Mouse (Mus musculus) ovary, postnatal 10 days (tissue): ENCODE data around the gene Adamts9.

Source experiments
- DNase-seq: peaks from one replicate; pipeline ENCODE4 v3.0.0; 2022; ENCODE audit warnings: low spot score

The Adamts9 gene

GRCm38 (mm10) chr6:92860285-92860912 is 82.9 kb downstream of the Adamts9 start:
- no peak for DNase-seq

DNA sequence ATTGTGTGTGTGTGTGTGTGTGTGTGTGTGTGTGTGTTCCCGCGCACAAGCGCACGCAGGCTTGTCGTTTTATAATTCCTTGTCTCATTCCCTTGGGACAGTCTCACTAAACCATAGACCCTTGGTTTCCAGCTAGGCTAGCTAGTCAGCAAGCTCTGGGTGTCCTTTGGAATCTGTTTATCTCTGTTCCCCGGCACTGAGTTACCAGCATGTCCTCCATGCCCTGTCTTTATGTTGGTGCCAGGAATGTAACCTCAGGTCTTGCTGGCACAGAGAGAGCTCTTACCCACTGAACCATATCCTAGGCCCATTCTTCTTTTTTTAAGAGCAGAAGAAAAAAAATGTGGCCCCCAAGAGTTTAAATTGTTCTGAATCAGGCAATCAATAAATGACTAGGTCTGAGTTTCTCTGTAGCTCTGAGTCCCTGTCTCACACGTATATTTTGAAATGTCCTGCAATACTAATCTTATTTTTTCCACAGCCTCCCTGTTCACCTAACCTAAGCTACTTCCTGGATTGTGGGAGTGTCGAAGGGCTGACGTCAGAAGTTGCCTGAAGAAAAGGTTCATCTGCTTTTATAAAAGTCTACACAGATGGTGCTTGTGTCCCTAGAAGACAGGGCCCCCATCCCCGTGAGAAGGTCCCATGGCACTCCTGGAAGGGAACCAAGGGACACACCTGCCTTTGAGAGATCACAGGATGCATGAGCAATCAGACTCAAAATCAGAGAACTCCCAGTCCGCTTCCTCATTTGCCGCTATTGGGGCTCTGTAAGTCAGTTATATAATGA is 84.4 kb downstream of the Adamts9 start:
- no peak for DNase-seq

DNA sequence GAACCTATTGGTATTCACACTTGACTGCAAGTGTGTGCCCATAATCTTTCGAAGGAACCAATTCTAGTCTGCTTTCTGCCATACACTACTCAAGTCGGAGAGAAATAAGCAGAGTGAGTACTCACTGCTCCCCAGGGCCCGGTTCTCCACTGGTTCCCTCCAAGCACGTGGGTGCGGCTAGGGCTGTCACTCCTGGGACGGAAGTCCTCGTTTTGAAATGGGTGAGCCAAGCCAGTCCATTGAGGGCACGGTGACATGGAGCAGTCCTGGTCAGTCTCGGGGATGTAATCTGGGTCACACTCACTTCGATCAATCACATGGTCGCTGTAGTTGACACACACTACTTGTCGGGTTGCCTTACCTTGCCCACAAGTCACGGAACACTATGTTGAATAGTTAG is 85.5 kb downstream of the Adamts9 start:
- no peak for DNase-seq

GRCm38 (mm10) chr6:92854873-92855272 is 88.4 kb downstream of the Adamts9 start:
- DNase-seq: no peak

GRCm38 (mm10) chr6:92850250-92850649 is 93.0 kb downstream of the Adamts9 start:
- DNase-seq: peak; percentile 18

GRCm38 (mm10) chr6:92849208-92849607 is 94.1 kb downstream of the Adamts9 start:
- no peak for DNase-seq

- DNase-seq: no peak
Measured at GRCm38 (mm10) chr6:92846614-92847013, 96.7 kb downstream of the Adamts9 start.

DNA sequence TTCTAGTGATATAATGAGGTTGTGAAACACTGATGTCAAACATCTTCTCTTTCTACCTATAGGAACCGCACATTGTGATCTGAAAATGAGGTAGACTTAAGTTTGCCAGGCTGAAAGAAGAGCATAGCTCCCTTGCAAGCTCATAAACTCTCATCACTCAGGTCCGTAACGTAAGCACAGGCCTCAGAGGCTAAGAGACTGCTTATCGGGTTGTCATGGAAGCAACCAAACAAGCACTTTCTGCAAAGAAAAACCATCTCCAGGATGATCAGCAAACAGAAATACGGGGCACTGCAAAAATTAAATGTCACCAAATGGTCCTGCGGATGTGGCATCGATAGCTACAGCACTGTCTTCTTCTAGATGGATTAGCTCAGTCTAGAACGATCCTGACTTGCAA is 97.4 kb downstream of the Adamts9 start:
- no peak for DNase-seq

- DNase-seq: no peak
Measured at GRCm38 (mm10) chr6:92843474-92843873, 99.8 kb downstream of the Adamts9 start.

- no peak for DNase-seq
Measured at GRCm38 (mm10) chr6:92842000-92842399, 101.3 kb downstream of the Adamts9 start.

- no peak for DNase-seq
Measured at GRCm38 (mm10) chr6:92831106-92831505, 112.2 kb downstream of the Adamts9 start.

DNA sequence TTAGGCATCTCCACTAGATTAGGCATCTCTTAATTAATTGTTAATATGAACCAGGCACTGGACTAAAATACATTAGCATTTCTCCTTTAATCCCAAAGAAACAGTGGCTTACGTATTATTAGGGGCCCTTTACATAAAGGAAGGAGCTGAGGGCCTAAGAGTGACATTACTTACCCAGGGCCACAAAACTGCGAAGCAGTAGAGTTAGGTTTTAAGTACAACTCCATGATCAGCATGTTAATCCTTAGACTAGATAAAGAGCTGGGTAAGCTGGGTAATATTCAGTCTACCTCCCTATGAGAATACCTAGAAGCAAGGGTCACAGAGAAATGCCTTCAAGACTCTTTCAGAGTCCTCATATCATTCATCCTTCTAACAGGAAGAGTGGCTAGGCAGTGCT is 114.1 kb downstream of the Adamts9 start:
- no peak for DNase-seq

GRCm38 (mm10) chr6:92827360-92827759 is 115.9 kb downstream of the Adamts9 start:
- DNase-seq: no peak

- DNase-seq: no peak
Measured at GRCm38 (mm10) chr6:92826561-92826960, 116.7 kb downstream of the Adamts9 start.

GRCm38 (mm10) chr6:92823991-92824390 is 119.3 kb downstream of the Adamts9 start:
- DNase-seq: no peak

- DNase-seq: no peak
Measured at GRCm38 (mm10) chr6:92822006-92822405, 121.3 kb downstream of the Adamts9 start.

DNA sequence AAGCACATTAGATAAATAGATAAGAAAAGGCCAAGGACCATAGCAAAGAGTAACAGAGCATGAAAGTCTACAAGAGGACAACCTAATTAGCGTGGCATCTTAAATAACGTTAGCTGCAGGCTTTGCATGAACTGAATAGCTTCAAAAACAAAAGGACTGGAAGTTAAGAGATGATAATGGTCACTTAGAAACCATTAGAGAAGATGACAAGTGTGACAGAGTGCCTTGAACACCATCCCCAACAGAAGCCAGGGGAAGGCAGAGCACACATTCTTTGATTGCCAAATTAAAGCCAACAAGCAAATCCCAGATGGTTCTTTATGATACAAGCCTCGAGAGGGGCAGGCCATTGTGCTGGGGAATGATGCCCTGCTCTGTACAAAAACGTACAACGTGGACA is 121.7 kb downstream of the Adamts9 start:
- DNase-seq: no peak

GRCm38 (mm10) chr6:92817661-92818060 is 125.6 kb downstream of the Adamts9 start:
- no peak for DNase-seq

DNA sequence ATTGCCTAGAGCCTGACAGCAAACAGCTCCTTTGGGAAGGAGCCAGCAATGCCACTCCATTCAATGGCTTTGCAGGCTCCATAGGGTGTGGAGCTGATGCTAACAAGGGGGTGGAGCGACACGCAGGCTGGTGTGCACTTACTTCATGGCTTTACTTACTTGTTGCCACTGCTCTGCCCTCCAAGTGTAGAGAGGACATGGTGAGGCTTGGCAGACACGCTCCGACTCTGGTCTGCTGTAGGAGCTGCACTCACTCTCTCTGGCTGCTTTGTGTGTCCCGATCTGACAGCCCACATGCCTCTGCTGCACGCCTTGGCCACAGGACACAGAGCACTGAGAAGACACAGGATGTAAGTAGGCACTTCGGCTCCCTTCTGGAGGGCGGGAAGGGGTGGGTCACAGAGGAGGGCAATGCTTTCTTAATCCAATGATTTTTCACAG is 127.0 kb downstream of the Adamts9 start, which contains the start of gene A730049H05Rik:
Gene A730049H05Rik, plus strand, starts transcription at position 168 of the 441 bp plus-strand sequence.
- DNase-seq: no peak

DNA sequence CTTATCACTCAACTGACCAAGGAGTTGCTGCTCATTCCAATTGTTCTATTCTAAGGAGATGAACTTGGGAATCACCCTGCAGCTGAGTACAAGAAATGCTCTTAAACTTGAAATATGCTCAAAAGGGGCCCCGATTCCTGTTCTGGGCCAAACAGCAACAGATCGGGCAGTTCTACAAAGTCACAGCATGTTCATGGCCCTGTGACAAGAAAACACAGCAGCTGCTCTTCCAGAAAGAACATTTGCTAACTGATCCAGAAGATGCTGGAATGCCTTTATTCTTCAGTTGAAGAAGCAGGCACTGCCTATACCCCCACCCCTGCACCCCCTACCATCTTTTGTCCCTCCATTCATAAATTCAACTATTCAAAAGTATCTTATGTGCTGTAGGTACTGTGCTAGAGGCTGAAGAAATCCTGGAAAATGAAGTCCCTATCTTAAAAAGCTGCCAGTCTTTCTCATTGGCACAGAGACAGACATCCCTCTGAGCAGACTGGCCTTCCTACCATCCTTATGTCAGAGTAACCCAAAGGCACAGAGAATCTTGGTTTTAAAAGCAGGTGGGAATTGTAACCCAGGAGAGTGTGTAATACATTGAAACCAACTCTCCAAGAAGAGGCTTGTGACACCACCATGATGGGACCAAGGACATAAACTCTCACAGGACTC is 130.5 kb downstream of the Adamts9 start:
- DNase-seq: no peak

- DNase-seq: no peak
Measured at GRCm38 (mm10) chr6:92811566-92811965, 131.7 kb downstream of the Adamts9 start.

DNA sequence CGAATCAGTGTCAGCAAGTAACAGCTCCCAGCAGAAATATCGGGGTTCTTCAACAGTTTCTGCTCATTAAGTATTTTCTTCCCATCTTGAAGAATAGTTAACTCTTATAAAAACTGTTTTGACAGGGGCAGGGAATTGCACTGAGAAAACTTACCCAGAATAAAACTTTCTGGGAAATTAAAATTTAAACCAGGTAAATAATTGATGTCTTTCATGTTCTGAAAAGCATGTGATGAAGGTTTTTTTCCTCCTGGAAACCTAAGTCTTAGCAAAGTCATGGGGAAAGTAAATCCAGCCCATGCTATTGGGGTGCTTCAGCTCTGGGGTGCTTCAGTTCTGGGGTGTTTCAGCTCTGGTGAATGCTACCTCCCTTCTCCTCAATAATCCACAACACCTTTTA is 132.7 kb downstream of the Adamts9 start:
- no peak for DNase-seq

- no peak for DNase-seq
Measured at GRCm38 (mm10) chr6:92809818-92810217, 133.5 kb downstream of the Adamts9 start.
